Mouse (Mus musculus): ENCODE results near the gene Chd3. TPM values are rescaled to one million over a fixed set of nuclear protein-coding genes. Genes with fewer than 3 reads are reported as not detected.

Chd3 gene
- total and polyA plus RNA-seq, 3 experiments = 71.0 to 183 (median 120) TPM

GRCm38 (mm10) chr11:69327157-69327442 lies 42.1 kb downstream of the Chd3 start:
- H3K27me3 ChIP-seq (ENCODE audit: insufficient read depth, low read length) = peaks cover 55% of the 10 kb centered on the region
- no peak for DNase-seq (ENCODE audit: low spot score)
- peaks cover 7% of the 10 kb centered on the region for H3K36me3 ChIP-seq (replicated peaks)
- no peak overlapping the region for H3K4me3 ChIP-seq (ENCODE audit: low read depth, low read length)
- no peaks in the 10 kb centered on the region for H3K9me3 ChIP-seq (replicated peaks)
- peaks cover 46% of the 10 kb centered on the region for H3K4me1 ChIP-seq (ENCODE audit: insufficient read depth, low read depth, low read length)
- TF ChIP-seq GATA2 (IDR thresholded peaks at IDR 0.05; ENCODE audit: borderline replicate concordance, low read depth, low read length) = no peak
- no peak for TF ChIP-seq TAL1 (conservative IDR thresholded peaks at IDR 0.05; ENCODE audit: low read depth, low read length)
- TF ChIP-seq GATA1 (IDR thresholded peaks at IDR 0.05; ENCODE audit: borderline replicate concordance, low read length) = no peak
- TF ChIP-seq POLR2AphosphoS5 (IDR thresholded peaks at IDR 0.05; ENCODE audit: insufficient replicate concordance, low read depth, low read length) = no peak
- no peak for TF ChIP-seq CTCF (IDR thresholded peaks at IDR 0.05; ENCODE audit: low read depth, low read length)
- no peak for ATAC-seq (ENCODE audit: extremely low read depth, insufficient number of reproducible peaks, low FRiP score, poor library complexity, severe bottlenecking)

- no peak for DNase-seq (ENCODE audit: low spot score)
- peaks cover 50% of the 10 kb centered on the region for H3K27me3 ChIP-seq (ENCODE audit: insufficient read depth, low read length)
- TF ChIP-seq CTCF (IDR thresholded peaks at IDR 0.05; ENCODE audit: low read depth, low read length) = no peak
- no peak for TF ChIP-seq GATA1 (IDR thresholded peaks at IDR 0.05; ENCODE audit: borderline replicate concordance, low read length)
- TF ChIP-seq TAL1 (conservative IDR thresholded peaks at IDR 0.05; ENCODE audit: low read depth, low read length) = no peak
- TF ChIP-seq POLR2AphosphoS5 (IDR thresholded peaks at IDR 0.05; ENCODE audit: insufficient replicate concordance, low read depth, low read length) = no peak
- no peak for TF ChIP-seq GATA2 (IDR thresholded peaks at IDR 0.05; ENCODE audit: borderline replicate concordance, low read depth, low read length)
- H3K9me3 ChIP-seq (replicated peaks) = no peaks in the 10 kb centered on the region
- peaks cover 12% of the 10 kb centered on the region for H3K36me3 ChIP-seq (replicated peaks)
- H3K4me3 ChIP-seq (ENCODE audit: low read depth, low read length) = peak overlapping the region; percentile 73
- ATAC-seq (ENCODE audit: extremely low read depth, insufficient number of reproducible peaks, low FRiP score, poor library complexity, severe bottlenecking) = no peak
- H3K4me1 ChIP-seq (ENCODE audit: insufficient read depth, low read depth, low read length) = peaks cover 51% of the 10 kb centered on the region
These were observed 42.6 kb downstream of the Chd3 start for GRCm38 (mm10) chr11:69326408-69327156.

- no peak for TF ChIP-seq POLR2AphosphoS5 (IDR thresholded peaks at IDR 0.05; ENCODE audit: insufficient replicate concordance, low read depth, low read length)
- no peak for TF ChIP-seq GATA1 (IDR thresholded peaks at IDR 0.05; ENCODE audit: borderline replicate concordance, low read length)
- TF ChIP-seq TAL1 (conservative IDR thresholded peaks at IDR 0.05; ENCODE audit: low read depth, low read length) = no peak
- TF ChIP-seq CTCF (IDR thresholded peaks at IDR 0.05; ENCODE audit: low read depth, low read length) = no peak
- TF ChIP-seq GATA2 (IDR thresholded peaks at IDR 0.05; ENCODE audit: borderline replicate concordance, low read depth, low read length) = no peak
- H3K27me3 ChIP-seq (ENCODE audit: insufficient read depth, low read length) = peaks cover 43% of the 10 kb centered on the region
- H3K4me3 ChIP-seq (ENCODE audit: low read depth, low read length) = peak within 1 kb of the TSS; percentile 73
- ATAC-seq (ENCODE audit: extremely low read depth, insufficient number of reproducible peaks, low FRiP score, poor library complexity, severe bottlenecking) = peak; percentile 62
- no peaks in the 10 kb centered on the region for H3K9me3 ChIP-seq (replicated peaks)
- H3K4me1 ChIP-seq (ENCODE audit: insufficient read depth, low read depth, low read length) = peaks cover 57% of the 10 kb centered on the region
- peak; percentile 82 for DNase-seq (ENCODE audit: low spot score)
- H3K36me3 ChIP-seq (replicated peaks) = peaks cover 18% of the 10 kb centered on the region
These were observed 43.4 kb downstream of the Chd3 start, which contains the start of gene Kcnab3 for GRCm38 (mm10) chr11:69325628-69326407. TSS of gene Kcnab3 (plus strand) at chr11:69326258.

- peaks cover 59% of the 10 kb centered on the region for H3K4me1 ChIP-seq (ENCODE audit: insufficient read depth, low read depth, low read length)
- ATAC-seq (ENCODE audit: extremely low read depth, insufficient number of reproducible peaks, low FRiP score, poor library complexity, severe bottlenecking) = no peak
- TF ChIP-seq CTCF (IDR thresholded peaks at IDR 0.05; ENCODE audit: low read depth, low read length) = no peak
- TF ChIP-seq POLR2AphosphoS5 (IDR thresholded peaks at IDR 0.05; ENCODE audit: insufficient replicate concordance, low read depth, low read length) = no peak
- TF ChIP-seq GATA1 (IDR thresholded peaks at IDR 0.05; ENCODE audit: borderline replicate concordance, low read length) = no peak
- TF ChIP-seq GATA2 (IDR thresholded peaks at IDR 0.05; ENCODE audit: borderline replicate concordance, low read depth, low read length) = no peak
- TF ChIP-seq TAL1 (conservative IDR thresholded peaks at IDR 0.05; ENCODE audit: low read depth, low read length) = no peak
- H3K27me3 ChIP-seq (ENCODE audit: insufficient read depth, low read length) = peaks cover 34% of the 10 kb centered on the region
- H3K4me3 ChIP-seq (ENCODE audit: low read depth, low read length) = peak overlapping the region; percentile 70; the same call in 1 of the 2 replicates
- no peaks in the 10 kb centered on the region for H3K9me3 ChIP-seq (replicated peaks)
- DNase-seq (ENCODE audit: low spot score) = no peak
- peaks cover 29% of the 10 kb centered on the region for H3K36me3 ChIP-seq (replicated peaks)
These were observed 44.5 kb downstream of the Chd3 start for GRCm38 (mm10) chr11:69324749-69325148.

- Histone ChIP-seq H3K36me3 (replicated peaks) (peaks cover 39% of the 10 kb centered on the region), H3K4me3 (ENCODE audit: low read depth, low read length) (peak within 1 kb of the TSS; percentile 70), H3K27me3 (ENCODE audit: insufficient read depth, low read length) (peaks cover 23% of the 10 kb centered on the region), H3K9me3 (replicated peaks) (no peaks in the 10 kb centered on the region), H3K4me1 (ENCODE audit: insufficient read depth, low read depth, low read length) (peaks cover 59% of the 10 kb centered on the region)
- no peak for TF ChIP-seq POLR2AphosphoS5 (IDR thresholded peaks at IDR 0.05; ENCODE audit: insufficient replicate concordance, low read depth, low read length)
- DNase-seq (ENCODE audit: low spot score) (peak; percentile 96), ATAC-seq (ENCODE audit: extremely low read depth, insufficient number of reproducible peaks, low FRiP score, poor library complexity, severe bottlenecking) (peak; percentile 91)
These were observed 45.5 kb downstream of the Chd3 start, which contains the start of the genes Cntrob and Trappc1 for GRCm38 (mm10) chr11:69323667-69324111. TSS of gene Cntrob (minus strand) at chr11:69323775. TSS of gene Trappc1 (plus strand) at chr11:69323980.
